Mouse (Mus musculus) urinary bladder, postnatal 36 days (tissue): ENCODE results near the gene Sel1l3.

Experiments used
- DNase-seq, 2 experiments: peaks; one replicate each; pipeline ENCODE4 v3.0.0; 2022; ENCODE audit warnings: low spot score in 2 of 2, mixed read lengths in 1 of 2

Gene Sel1l3

GRCm38 (mm10) chr5:53140158-53140927 is 73.4 kb downstream of the Sel1l3 start:
- DNase-seq, result no peak

GRCm38 (mm10) chr5:53139566-53139965 is 74.2 kb downstream of the Sel1l3 start:
- DNase-seq, result no peak

- DNase-seq, result no peak
Measured at GRCm38 (mm10) chr5:53139140-53139539, 74.6 kb downstream of the Sel1l3 start.

GRCm38 (mm10) chr5:53138025-53138424 is 75.7 kb downstream of the Sel1l3 start:
- no peak for DNase-seq

- DNase-seq, result no peak
Measured at GRCm38 (mm10) chr5:53135984-53136383, 77.7 kb downstream of the Sel1l3 start.

GRCm38 (mm10) chr5:53134003-53134402 is 79.7 kb downstream of the Sel1l3 start:
- no peak for DNase-seq

DNA sequence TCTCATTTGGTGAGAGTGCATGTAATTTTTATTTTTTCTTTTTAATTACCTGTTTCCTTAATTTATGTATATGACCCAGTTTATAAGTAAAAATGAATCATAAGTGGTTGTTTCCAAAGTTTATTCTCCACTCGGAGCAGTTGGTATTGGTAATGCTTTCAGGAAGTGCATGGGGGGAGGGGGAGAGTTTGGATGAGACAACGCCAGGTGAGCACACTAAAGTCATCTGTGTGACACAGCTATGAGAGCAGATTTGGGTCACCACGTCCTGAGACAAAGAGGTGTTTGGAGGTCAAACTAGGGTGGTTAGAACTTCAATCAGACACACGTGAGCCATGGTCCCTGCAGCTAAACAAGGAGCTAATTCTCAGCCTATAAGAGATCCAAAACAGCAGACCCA is 89.0 kb downstream of the Sel1l3 start:
- DNase-seq, result no peak

DNA sequence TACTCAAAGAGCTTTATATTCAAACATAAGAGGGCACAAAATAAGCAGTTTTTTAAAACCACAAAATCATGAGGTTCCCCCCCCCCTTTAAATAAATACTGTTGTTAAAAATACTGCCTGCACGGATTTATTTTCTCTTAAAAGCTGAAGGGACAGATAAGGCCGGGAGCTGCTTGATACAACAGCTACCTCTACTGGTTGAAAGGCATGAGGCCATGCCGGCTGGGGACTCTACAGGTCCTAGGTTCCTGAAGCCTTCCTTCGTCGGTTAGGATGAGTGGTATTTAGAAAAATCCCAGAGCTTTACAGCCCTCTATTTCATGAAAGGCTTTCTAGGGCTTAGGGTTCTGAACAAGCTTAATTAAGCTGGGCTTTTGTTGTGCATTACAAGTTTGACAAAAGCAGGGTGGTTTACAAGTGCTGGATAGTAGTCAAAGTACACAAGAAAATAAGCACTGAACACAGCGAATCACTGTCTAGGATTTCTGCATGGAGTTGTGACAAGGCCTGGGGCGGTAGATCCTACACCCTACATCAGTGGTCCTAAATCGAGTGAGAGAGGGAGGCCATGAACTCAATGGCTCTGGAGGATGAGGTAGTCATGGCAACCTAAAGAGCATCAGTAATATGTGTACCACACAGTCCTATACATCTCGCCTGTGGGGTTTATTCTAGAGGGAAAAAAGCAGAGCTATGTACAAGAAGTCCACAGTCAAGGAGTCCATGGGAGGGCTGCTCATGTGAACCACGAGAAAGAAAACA is 90.0 kb downstream of the Sel1l3 start:
- peak in 1 of 2 experiments; percentile 36 for DNase-seq

- DNase-seq, result no peak
Measured at GRCm38 (mm10) chr5:53119689-53120088, 94.0 kb downstream of the Sel1l3 start.

- no peak for DNase-seq
Measured at GRCm38 (mm10) chr5:53118212-53118611, 95.5 kb downstream of the Sel1l3 start.

DNA sequence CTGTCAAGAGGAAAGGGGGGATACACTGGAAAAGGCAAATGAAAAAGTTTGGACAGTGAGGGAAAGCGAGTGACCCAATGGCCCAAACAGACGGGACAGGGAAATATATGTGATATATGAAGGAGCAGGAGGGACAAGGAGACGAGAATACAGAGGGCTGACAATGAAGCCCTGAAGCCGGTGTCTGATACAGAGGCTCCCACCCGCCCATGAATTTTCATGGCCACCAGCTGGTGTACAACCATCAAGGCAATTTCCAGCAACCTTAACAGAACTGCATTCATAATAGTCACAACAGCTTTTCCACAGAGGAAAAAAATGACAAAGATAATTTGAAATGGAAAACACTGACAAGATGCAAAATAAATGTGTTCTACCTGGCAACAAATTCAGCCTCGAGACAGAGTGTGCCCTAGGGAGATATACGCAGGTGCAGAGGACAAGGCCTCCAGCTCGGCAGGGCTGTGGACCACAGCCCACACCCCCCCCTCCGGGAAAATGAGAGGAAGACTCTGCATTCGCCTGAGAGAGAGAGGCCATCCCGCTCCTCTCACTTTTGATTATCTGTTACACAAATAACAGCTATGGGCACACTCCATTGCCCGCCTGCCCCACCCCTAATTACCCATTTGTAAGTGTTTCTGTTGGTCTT is 99.0 kb downstream of the Sel1l3 start:
- DNase-seq, result no peak

GRCm38 (mm10) chr5:53112942-53113341 is 100.8 kb downstream of the Sel1l3 start:
- DNase-seq, result no peak

DNA sequence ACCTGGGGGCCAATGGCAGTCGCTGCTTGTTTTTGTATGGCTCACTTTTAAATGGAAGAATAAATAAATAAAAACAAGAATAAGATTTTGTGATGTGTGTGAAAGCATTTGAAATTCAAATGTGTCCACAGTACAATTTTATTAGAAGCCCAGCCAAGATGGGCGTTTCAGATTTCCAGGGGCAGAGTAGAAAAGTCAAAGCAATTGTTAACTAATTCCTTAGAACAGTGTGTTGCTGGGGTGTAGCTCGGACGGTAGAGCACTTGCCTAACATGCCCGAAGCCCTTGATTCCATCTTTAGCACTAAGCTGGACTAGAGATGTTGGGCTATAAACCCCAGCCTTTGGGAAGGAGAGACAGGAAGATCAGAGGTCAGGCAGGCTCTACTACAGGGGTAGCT is 102.7 kb downstream of the Sel1l3 start:
- no peak for DNase-seq

DNA sequence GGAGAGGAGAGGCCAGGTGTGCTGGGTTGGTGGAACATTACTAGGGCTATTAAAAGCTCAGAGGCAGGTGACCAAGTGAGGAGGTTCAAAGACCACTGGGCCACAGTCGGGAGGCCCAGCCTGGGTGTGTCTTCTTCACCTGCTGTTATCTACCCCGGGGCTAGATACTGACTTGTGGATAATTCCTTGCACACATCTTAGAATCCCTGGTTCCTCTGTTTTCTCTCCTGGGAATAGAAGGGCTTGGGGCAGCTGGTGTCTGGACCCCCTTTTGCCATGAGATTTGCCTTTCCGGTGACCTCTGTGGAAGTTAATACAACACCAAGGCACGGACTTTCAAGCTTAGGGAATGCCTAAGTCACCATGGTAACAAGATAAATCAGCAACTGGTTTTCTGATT is 103.5 kb downstream of the Sel1l3 start:
- DNase-seq, result no peak

GRCm38 (mm10) chr5:53108668-53109067 is 105.1 kb downstream of the Sel1l3 start:
- DNase-seq, result no peak

GRCm38 (mm10) chr5:53108026-53108425 is 105.7 kb downstream of the Sel1l3 start:
- no peak for DNase-seq

DNA sequence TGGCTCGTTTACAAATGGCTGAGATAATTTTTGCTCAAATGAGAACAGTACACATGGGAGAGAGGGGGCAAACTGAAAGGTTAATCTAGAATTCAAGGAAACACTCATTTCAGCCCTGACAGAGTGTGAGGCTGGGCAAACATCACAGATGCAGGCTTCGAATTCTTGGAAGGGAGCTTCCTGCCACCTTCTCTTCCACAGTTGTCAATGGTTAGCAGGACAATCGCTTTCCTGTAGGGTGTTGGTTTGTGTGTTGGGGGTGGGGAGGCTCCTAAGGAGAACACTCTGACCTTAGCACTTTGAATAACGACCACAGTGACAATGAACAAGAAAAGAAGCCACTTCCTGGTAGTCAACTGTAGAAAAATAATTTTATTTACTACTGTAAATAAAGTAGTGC is 107.0 kb downstream of the Sel1l3 start:
- DNase-seq, result no peak

- no peak for DNase-seq
Measured at GRCm38 (mm10) chr5:53106125-53106524, 107.6 kb downstream of the Sel1l3 start.

- no peak for DNase-seq
Measured at GRCm38 (mm10) chr5:53105716-53106115, 108.0 kb downstream of the Sel1l3 start.

DNA sequence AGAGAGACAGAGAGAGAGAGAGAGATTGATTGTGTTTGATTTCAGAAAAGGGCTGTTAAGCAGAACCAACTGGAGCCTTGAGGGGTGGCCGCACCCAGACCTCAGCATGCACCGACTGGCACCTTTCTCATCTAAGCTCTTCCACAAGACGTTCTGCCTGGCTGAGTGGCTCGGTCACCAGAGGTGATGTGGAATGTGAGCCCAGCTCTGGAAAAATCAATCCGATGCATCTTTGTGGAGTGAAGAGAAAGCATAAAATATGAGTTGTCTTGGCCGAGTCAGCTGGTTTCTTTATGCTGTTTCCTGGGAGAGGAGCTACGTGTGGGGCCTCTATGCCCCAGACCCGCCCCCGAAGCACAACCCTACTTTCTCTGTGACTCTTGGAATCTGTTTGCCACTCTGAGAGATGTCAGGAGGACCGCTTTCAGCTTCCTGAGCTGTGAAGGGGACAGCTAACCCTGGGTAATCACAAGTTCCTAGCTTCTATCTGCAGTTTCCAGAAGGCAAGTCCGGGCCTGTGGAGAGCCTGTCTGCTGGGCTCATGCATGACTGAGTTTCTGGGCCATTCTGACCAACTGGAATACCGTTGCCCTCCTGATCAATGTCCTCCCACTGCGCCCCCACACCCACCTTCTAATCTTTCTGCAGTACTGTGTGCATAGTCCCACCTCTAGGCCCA is 109.4 kb downstream of the Sel1l3 start:
- peak; percentile 23 to 30 for DNase-seq

DNA sequence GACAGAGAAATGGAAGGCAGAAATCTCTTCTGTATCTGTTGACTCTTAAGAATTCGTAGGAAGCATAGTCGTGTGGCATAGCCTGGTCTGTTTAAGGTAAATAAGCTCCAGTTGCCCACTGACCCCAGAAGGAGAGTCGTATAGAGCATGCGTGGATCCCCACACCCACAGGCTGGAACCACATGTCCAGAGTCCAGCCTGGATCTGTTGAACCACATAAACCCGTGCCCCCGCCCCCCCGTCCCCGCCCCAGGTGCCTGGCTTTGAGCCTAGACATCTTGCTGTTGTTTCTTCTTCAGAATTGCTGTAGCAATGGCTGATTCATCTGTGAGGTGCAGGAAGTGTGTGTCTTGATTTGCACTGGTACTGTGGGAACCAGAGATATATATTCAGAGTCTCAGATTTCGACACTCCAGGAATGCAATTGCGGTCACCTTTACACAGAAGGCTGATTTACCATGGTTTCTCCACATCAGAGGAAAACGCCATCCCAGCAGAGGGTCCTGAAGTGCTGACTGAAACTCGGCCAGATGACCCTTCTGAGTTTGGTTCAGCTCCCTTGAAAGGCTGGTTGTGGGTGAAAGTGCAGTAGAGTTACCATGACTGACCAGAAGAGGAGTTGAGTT is 111.8 kb downstream of the Sel1l3 start:
- DNase-seq, result no peak

- DNase-seq, result no peak
Measured at GRCm38 (mm10) chr5:53091331-53091730, 122.4 kb downstream of the Sel1l3 start.
